Mouse (Mus musculus): ENCODE measurements around the gene Tlr9.

Gene Tlr9

GRCm38 (mm10) chr9:106235194-106235830, 12.9 kb downstream of the Tlr9 start:
- no peak for DNase-seq

GRCm38 (mm10) chr9:106236156-106236817, 13.9 kb downstream of the Tlr9 start:
- no peak for DNase-seq

GRCm38 (mm10) chr9:106236818-106237211, 14.4 kb downstream of the Tlr9 start:
- DNase-seq, result no peak

DNA sequence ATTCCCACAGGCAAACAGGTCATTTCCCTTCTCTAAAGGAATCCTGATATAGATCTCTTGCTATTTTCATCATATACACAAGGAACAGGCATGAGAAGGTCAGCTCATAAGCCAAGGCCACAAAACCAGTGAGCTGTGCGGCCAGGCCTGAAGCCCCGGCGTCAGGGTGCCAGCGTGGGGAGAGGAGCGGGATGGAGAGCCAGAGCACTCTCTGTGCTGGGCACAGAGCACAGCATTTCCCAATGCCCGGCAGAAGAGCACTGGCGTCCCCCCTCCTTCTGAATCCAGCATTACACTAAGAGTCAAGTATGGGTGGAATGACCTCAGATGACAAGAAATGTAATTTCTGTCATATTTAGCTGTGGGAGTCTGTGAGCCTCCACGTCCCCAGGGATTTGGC, 15.0 kb downstream of the Tlr9 start:
- no peak for DNase-seq

DNA sequence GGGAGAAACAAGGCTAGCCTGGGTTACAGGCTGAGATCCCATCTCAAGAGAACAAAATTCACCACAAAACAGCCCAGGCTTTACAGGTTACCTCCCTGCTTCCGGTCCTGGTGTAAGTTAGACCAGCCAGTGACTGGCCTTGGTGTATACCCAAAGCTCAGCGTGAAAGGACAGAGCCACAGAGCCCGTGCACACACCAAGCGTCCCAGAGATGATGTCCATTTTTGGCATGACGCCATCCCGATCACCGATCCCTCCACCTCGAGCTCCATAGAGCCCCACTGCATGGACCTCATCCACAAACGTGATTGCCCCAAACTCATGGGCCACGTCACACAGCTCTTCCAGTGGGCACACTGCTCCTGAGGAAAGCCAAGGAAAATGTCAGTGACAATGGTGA, 15.5 kb downstream of the Tlr9 start:
- DNase-seq, result no peak

GRCm38 (mm10) chr9:106241541-106242164, 19.3 kb downstream of the Tlr9 start:
- DNase-seq, result no peak

GRCm38 (mm10) chr9:106242813-106243488, 20.6 kb downstream of the Tlr9 start:
- no peak for DNase-seq

- DNase-seq, result no peak
Observed at GRCm38 (mm10) chr9:106249550-106249949, 27.2 kb downstream of the Tlr9 start.

GRCm38 (mm10) chr9:106250245-106250644, 27.8 kb downstream of the Tlr9 start:
- DNase-seq, result no peak

GRCm38 (mm10) chr9:106251066-106251465, 28.7 kb downstream of the Tlr9 start:
- no peak for DNase-seq

DNA sequence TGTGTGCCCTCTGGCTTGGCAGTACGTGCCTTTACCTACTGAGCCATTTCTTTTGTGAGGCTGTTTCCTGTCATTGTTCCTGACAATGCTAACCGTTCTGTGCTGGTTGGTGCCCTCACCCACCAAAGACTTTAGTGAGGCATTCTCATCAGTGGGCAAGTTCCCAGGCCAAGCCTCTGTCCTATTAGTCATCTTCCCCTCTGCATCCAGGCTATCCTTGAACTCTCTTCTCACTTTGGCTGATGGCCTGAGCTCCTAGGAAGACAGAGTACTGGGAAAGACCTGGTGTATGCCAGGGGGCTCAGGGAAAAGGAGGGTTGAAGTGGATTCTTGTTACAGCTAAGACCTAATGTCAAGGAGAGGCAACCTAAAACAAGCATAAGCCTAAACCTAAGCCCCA, 31.6 kb downstream of the Tlr9 start:
- no peak for DNase-seq

GRCm38 (mm10) chr9:106258412-106258811, 36.0 kb downstream of the Tlr9 start:
- DNase-seq, result no peak

DNA sequence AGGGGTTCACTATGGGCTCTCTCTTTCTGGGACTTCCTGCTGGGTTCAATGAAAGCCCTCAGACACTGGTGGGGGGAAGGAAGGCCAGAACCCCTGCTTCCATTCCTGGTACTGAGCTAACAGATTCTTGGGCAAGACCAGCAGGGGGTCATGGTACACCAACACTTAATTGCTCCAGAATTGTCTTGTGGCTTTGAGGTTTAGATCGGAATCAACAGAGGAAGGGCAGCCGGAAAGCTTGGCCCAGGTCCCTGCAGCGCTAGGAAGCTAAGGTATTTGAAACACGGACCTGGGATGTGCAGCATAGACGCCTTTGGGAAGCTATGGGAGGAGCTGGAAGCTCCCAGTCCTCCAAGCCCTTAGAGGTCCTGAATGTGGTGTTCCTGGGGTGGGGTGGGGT, 36.6 kb downstream of the Tlr9 start:
- DNase-seq, result no peak

- no peak for DNase-seq
Observed at GRCm38 (mm10) chr9:106261058-106261457, 38.7 kb downstream of the Tlr9 start.

- no peak for DNase-seq
Observed at GRCm38 (mm10) chr9:106261491-106261890, 39.1 kb downstream of the Tlr9 start.

- DNase-seq, result no peak
Observed at GRCm38 (mm10) chr9:106262075-106262474, 39.7 kb downstream of the Tlr9 start.

- no peak for DNase-seq
Observed at GRCm38 (mm10) chr9:106263381-106263924, 41.1 kb downstream of the Tlr9 start.

DNA sequence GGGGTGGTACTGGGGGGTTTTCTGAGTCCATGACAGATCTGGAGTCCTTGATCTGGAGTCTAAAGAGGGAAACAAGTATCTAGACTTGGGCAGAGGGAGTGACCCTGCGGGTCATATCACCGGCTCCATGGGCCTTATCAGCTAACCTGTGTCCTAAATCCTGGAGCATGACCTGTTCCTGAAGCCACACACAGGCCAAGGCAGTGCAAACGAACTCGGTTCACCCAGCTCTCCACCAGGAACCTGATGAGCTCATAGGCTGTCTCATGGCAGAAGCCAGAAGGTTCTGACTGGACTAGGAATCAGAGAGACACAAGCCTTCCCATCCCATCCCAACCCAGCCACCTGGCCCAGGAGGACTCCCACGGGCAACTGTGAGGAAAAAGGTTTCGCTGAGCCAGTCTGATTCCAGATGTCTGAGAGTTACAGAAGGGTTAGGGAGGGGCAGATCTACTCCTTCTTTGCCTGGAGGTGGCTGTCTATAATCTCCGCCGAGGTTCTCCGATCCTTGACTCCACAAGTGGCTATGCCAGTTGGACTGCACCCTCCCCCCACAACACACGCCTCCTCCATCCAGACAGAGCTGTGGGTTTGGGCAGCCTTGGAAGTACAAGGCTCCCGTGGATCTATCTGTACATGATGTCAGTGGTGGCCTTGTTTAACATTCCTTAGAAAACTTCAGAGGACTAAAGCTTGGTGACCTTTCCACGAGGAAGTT, 43.1 kb downstream of the Tlr9 start:
- DNase-seq, result no peak

- DNase-seq, result no peak
Observed at GRCm38 (mm10) chr9:106266936-106267657, 44.7 kb downstream of the Tlr9 start.

- DNase-seq, result no peak
Observed at GRCm38 (mm10) chr9:106268421-106268820, 46.0 kb downstream of the Tlr9 start.

GRCm38 (mm10) chr9:106269076-106269788, 46.8 kb downstream of the Tlr9 start:
- DNase-seq, result no peak

All from retina, postnatal 1 day (tissue).